ENCODE assay signal across 21 mouse cellular contexts in genomic region chr4:8341928-8342327, GRCm38 (mm10).
DNase-seq lines count a peak whose midpoint lies in the region; ATAC-seq and TF ChIP-seq lines count a peak whose summit lies in the region.
"Had no signal": no experiment of that assay in that cellular context is flagged by ENCODE, and none has a peak within 500 bp of the region (broad histone marks: within the 10 kb centered on the region; RNA-seq: fewer than 3 reads in every experiment).

No protein-coding gene starts in this region.

- no peaks in the 10 kb centered on the region for H3K36me3 ChIP-seq in heart, postnatal 0 days (replicated peaks; ENCODE audit: control insufficient read depth, insufficient read depth, low read length)
- H3K36me3 ChIP-seq: embryonic facial prominence, embryonic 13.5 days; embryonic facial prominence, embryonic 15.5 days; forebrain, embryonic 10.5 days; forebrain, embryonic 12.5 days had no signal

- no peak overlapping the region for H3K4me2 ChIP-seq in heart, postnatal 0 days (ENCODE audit: low read depth, low read length)
- H3K4me2 ChIP-seq: embryonic facial prominence, embryonic 13.5 days; embryonic facial prominence, embryonic 15.5 days; forebrain, embryonic 12.5 days had no signal

- WGBS in heart, postnatal 0 days: 30% methylated on average over 4 of the region's 4 CpGs

- 0 out of 2 replicates have a peak, but pooled peaks cover 8% of the 10 kb centered on the region for H3K4me1 ChIP-seq in heart, postnatal 0 days (ENCODE audit: control insufficient read depth, insufficient read depth)
- H3K4me1 ChIP-seq: embryonic facial prominence, embryonic 13.5 days; embryonic facial prominence, embryonic 15.5 days; forebrain, embryonic 10.5 days; forebrain, embryonic 12.5 days had no signal

- no peak overlapping the region; the same call in 1 of the 2 replicates for H3K27ac ChIP-seq in heart, postnatal 0 days (ENCODE audit: low read depth)
- H3K27ac ChIP-seq: embryonic facial prominence, embryonic 13.5 days; embryonic facial prominence, embryonic 15.5 days; forebrain, embryonic 10.5 days; forebrain, embryonic 12.5 days had no signal

- H3K27me3 ChIP-seq in heart, postnatal 0 days (ENCODE audit: control insufficient read depth, insufficient read depth, low read length): no peaks in the 10 kb centered on the region
- H3K27me3 ChIP-seq: embryonic facial prominence, embryonic 13.5 days; embryonic facial prominence, embryonic 15.5 days; forebrain, embryonic 12.5 days had no signal

- H3K9me3 ChIP-seq in heart, postnatal 0 days (replicated peaks; ENCODE audit: control insufficient read depth, low read length): no peaks in the 10 kb centered on the region
- H3K9me3 ChIP-seq: embryonic facial prominence, embryonic 13.5 days; embryonic facial prominence, embryonic 15.5 days; forebrain, embryonic 10.5 days; forebrain, embryonic 12.5 days had no signal

- no peak overlapping the region for H3K9ac ChIP-seq in heart, postnatal 0 days (replicated peaks; ENCODE audit: low read depth, low read length)
- H3K9ac ChIP-seq: embryonic facial prominence, embryonic 13.5 days; embryonic facial prominence, embryonic 15.5 days; forebrain, embryonic 12.5 days had no signal

- no peak for TF ChIP-seq EP300 in heart, postnatal 0 days (IDR thresholded peaks at IDR 0.05; ENCODE audit: low read depth)

- intact Hi-C loops in heart, postnatal 25 days (cut with DNase I): no loop called here
- intact Hi-C loops in heart, postnatal 36 days (cut with DNase I): no loop called here

- H3K4me3 ChIP-seq in heart, postnatal 0 days (ENCODE audit: low read depth, low read length): no peak overlapping the region
- H3K4me3 ChIP-seq: embryonic facial prominence, embryonic 13.5 days; embryonic facial prominence, embryonic 15.5 days; erythroblast, embryonic 14.5 days; forebrain, embryonic 10.5 days; forebrain, embryonic 12.5 days had no signal

- peak; percentile 85 for ATAC-seq in heart, postnatal 0 days (ENCODE audit: insufficient read depth, low read depth)
- ATAC-seq: forebrain, embryonic 14.5 days; forebrain, embryonic 16.5 days had no signal

- TF ChIP-seq CTCF in heart, postnatal 0 days (IDR thresholded peaks at IDR 0.05; ENCODE audit: low read depth): no peak

- peak; percentile 57 for DNase-seq in heart, postnatal 0 days (ENCODE audit: low spot score)
- DNase-seq in heart, postnatal 25 days (ENCODE audit: low spot score): no peak
- DNase-seq in heart, postnatal 4 days: peak; percentile 16
- DNase-seq in heart, postnatal 36 days: no peak
- DNase-seq: adrenal gland, adult 2 months; adrenal gland, postnatal 10 days; adrenal gland, postnatal 25 days; cerebellum, adult 11 months; cerebellum, adult 18-20 months; cerebellum, adult 8-10 months; cerebellum, adult 9-11 months; cerebellum, postnatal 14 days; cerebellum, postnatal 36 days; embryo, embryonic 11 days had no signal

Comparison
In these comparisons a context has a peak if more than half of its experiments do, and no peak if none do; other contexts are left out.
1. DNase-seq: peak in heart, postnatal 0 days (single experiment) and heart, postnatal 4 days (single experiment); none in heart, postnatal 25 days (single experiment) and heart, postnatal 36 days (0 of 2).